Mouse (Mus musculus) left cerebral cortex, adult 2 months (tissue): ENCODE measurements around the gene Grid2. TPM values are rescaled to one million over a fixed set of nuclear protein-coding genes. Genes with fewer than 3 reads are reported as not detected.

Source experiments
- DNase-seq, 2 experiments: peaks; one replicate each; pipeline ENCODE4 v3.0.0; 2021 to 2022; ENCODE audit warnings: low spot score in 2 of 2, mixed read lengths in 1 of 2; ENCODE audit errors: extremely low spot score in 1 of 2
- H3K27ac ChIP-seq: fragments of 200-600 bp; 2 replicates; pipeline ENCODE4 v1.8.1; 2022
- H3K4me3 ChIP-seq: fragments of 200-600 bp; 2 replicates; pipeline ENCODE4 v1.8.1; 2022
- CTCF ChIP-seq: fragments of 200-600 bp; IDR thresholded peaks from 2 replicates; pipeline ENCODE4 v1.8.1; 2022; ENCODE audit warnings: antibody characterized with exemption, mild to moderate bottlenecking, moderate library complexity
- intact Hi-C: fragments of 180-260 bp; cut with DNase I; formaldehyde crosslinking; loops from one replicate; pipeline ENCODE4 v1.15.1; 2025
- long read RNA-seq, 2 experiments: library from polyadenylated mRNA; stranded (forward); transcript quantifications; one replicate each; pipeline ENCODE4 v2.0.0; 2021; ENCODE audit warnings: borderline mapping rate in 2 of 2
- total RNA-seq, 2 experiments: library from RNA; stranded (reverse); gene quantifications; 2 replicates each; pipeline ENCODE4 v1.2.3; 2021

The Grid2 gene
- 10 to 100 TPM; 18.6 to 18.8 TPM for total RNA-seq
- long read RNA-seq, experiment 1, partial matches to known transcripts: 1 of 1 reads
- long read RNA-seq, experiment 1, other reads (novel, unspliced or antisense): 0 of 1 reads
- long read RNA-seq, experiment 2, partial matches to known transcripts: 0 of 3 reads
- long read RNA-seq, experiment 2, other reads (novel, unspliced or antisense): 3 of 3 reads

DNA sequence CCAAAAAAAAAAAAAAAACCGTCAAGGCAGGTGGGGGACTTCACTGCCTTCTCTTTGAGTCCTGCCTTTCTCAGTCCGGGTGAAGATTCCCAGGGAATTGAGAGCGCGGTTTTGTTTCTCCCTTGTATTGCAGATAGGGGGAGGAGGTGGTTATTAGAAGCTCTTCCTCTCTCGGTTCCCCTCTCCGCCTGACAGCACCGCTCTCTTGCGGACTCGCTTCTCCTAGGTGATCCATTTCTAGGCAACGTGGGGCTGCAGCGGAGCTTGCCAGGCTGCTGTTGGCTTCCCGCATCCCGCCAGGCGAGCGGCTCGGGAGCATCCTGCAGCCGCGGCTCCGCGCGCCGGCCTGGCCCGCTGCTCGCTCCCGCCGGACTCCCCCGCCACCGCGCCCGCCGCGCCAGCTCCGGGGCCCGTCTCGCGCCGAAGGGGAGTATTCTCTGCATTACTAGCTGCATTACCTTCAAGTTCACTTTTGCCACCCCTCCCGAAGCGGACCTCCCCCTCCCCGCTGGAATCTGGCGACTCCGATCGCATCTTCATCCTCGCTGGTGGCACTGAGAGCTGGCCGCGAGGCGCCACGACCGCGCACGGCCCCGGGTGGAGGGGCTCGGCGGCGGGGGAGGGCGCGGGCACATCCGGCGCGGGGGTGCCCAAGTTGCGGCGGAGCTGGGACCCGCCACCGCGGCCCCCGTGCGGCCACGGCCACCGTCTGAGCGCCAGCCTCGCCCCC lies at the start of gene Grid2:
TSS of gene Grid2 (plus strand) at position 51 of the 730 bp plus-strand sequence.
- TF ChIP-seq CTCF: peak; percentile 43
- DNase-seq: peak; percentile 73 to 74
- intact Hi-C loops: loop anchor here (1.0 to 10.0 kb wide), 3 partner anchors 221 to 1389 kb away; no protein-coding TSS in a partner anchor
- peak within 1 kb of the TSS; percentile 88 for H3K27ac ChIP-seq
- peak within 1 kb of the TSS; percentile 80 for H3K4me3 ChIP-seq

DNA sequence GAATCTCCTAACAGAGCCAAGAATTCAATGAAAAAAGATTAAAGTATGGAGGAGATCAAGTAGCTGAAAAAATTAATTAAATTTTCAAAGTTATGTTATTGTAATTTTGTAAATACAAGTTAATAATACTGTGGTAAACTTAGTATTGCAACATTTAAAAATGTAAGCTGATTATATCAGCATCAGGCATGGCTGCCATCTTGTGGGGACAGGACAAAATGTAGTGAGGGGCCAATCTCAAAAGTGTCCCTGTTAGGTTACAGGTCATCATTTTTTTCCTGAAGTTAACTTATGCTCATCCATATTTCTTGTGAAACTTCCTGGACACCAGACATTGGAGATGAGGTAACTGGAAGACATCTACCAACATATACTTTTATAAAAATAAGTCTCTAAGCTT lies 4.9 kb upstream of the Grid2 start:
- no peak overlapping the region for H3K4me3 ChIP-seq
- DNase-seq: no peak
- no peak overlapping the region for H3K27ac ChIP-seq
- intact Hi-C loops: loop anchor here (10.0 kb wide), 2 partner anchors 676 to 1394 kb away; no protein-coding TSS in a partner anchor
- peak; percentile 32 for TF ChIP-seq CTCF

DNA sequence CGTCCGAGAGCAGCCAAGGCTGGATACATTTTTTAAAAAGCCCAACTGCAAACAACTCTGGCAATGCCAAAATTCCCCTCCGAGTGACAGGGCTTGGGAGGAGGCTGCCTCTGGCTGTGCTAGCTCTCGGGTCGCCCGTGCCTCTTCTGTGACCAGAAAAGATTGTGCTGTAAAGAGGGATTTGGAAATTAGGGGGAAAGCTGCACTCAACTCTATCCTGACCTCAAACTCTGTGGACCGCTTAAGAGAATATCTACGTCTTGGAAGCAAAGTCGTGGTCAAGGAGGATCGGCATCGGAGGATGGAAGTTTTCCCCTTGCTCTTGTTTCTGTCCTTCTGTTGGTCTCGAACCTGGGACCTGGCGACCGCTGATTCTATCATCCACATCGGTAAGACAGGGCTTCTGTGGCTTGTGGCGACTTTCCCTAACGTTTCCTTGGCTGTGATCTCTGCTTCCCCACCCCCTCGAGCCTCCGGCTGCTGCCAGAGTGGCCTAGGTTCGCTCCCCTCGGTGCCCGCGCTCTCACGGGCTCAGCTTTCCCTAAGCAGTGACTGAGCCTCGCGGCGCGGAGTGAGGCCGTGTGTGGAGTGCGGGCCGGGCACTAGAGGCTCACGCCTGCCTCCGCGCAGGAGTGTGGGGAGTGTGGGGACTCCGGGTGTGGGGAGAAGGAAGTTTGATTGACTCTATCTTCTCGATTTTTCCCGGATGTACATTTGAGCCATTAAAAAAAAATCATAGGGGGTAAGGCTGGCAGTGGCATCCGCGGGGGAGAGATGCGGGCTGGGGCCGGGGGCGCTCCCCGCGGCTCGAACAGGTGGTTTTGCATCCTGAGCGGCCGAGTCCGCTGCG lies 1.1 kb downstream of the Grid2 start:
- Histone ChIP-seq H3K27ac (peak overlapping the region; percentile 88), H3K4me3 (peak overlapping the region; percentile 80)
- intact Hi-C loops: loop anchor here (1.0 to 10.0 kb wide), 3 partner anchors 221 to 1388 kb away; no protein-coding TSS in a partner anchor
- peak; percentile 53 to 54 for DNase-seq
- TF ChIP-seq CTCF: no peak

DNA sequence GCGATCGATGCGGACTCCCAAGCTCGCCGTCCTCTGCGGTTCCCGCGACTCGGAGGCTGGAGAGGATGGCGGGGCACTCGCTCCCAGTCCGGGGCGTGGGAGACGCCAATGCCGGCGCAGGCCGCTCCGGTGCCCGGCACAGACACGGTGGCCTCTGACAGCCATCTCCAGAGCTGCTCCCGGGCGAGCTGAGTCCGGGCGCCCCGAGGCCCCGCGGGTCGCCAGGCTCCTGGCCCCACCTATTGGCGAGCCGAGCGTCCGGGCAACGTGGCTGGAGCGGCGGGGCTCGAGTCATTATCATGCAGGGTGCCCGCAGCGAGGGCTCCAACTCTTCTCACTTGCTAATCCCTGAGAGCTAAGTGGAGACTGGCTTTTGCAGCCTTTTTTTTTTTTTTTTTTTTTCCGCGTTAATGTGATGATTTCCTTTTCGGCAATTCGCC lies 1.8 kb downstream of the Grid2 start:
- intact Hi-C loops: loop anchor here (10.0 kb wide), 2 partner anchors 683 to 1387 kb away; no protein-coding TSS in a partner anchor
- H3K27ac ChIP-seq: peak overlapping the region; percentile 88
- TF ChIP-seq CTCF: no peak; the same call in 1 of the 2 replicates
- peak; percentile 65 to 72 for DNase-seq
- H3K4me3 ChIP-seq: peak overlapping the region; percentile 80

DNA sequence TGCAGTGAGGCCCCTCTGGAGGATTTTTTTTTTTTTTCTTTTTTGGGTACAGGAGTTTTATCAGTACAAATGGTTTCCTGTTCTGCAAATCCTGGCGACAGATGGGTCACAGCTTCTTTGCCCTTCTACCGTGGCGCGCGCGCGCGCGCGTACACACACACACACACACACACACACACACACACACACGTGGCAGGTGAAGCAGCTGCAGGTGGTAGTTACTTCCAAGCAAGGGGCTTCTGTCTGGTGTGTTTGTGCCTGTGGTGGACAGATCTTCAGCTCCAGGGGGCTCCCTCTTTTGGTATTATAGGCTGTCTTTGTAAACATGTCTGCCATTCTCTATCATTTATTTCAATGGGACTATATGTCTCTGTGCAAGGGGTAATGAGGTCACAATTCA lies 2.2 kb downstream of the Grid2 start:
- intact Hi-C loops: loop anchor here (10.0 kb wide), 2 partner anchors 683 to 1387 kb away; no protein-coding TSS in a partner anchor
- DNase-seq: peak; percentile 10
- peak overlapping the region; percentile 80 for H3K4me3 ChIP-seq
- no peak for TF ChIP-seq CTCF
- peak overlapping the region; percentile 88; the same call in 1 of the 2 replicates for H3K27ac ChIP-seq

DNA sequence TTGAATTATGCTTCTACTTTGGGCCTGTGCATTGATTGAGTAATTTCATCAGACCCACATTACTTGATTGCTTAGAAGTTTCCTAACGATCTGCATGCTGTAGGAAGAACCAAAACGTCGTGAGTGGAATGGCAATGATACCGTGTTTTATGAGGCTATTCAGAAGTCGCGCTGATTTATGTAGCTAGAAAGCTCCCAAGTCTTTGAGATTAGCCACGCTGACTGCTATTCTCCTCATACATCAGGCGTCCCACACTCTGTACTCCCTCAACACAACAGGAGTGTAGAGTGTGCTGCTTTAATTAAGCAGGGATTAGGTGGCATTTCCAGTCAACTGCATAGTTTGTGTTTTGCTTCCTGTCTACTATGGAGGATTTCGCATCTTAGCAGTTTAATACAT lies 4.1 kb downstream of the Grid2 start:
- Histone ChIP-seq H3K27ac (no peak overlapping the region), H3K4me3 (no peak overlapping the region)
- DNase-seq: no peak
- intact Hi-C loops: loop anchor here (10.0 kb wide), 2 partner anchors 685 to 1385 kb away; no protein-coding TSS in a partner anchor
- no peak for TF ChIP-seq CTCF

DNA sequence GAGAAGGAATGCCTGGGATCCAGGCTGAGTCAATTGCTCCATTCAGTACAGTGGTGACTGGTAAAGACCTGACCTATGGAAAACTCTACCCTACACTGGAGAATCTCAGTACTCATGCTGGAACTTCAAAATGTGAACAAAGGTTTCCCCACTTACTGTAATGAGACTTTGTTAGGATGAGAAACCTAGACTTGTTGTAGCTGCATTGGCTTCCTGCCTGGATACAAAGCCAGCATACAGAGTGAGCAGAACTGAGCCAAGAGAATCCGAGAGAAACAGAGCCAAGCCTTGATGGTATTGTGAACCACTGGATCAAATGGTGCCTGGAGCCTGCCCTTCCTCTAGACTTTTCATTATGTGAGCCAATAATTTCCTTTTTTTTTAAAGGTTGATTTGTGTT lies 28.7 kb downstream of the Grid2 start:
- intact Hi-C loops: no loop called here
- Histone ChIP-seq H3K27ac (no peak overlapping the region), H3K4me3 (no peak overlapping the region)
- no peak for TF ChIP-seq CTCF
- no peak for DNase-seq

DNA sequence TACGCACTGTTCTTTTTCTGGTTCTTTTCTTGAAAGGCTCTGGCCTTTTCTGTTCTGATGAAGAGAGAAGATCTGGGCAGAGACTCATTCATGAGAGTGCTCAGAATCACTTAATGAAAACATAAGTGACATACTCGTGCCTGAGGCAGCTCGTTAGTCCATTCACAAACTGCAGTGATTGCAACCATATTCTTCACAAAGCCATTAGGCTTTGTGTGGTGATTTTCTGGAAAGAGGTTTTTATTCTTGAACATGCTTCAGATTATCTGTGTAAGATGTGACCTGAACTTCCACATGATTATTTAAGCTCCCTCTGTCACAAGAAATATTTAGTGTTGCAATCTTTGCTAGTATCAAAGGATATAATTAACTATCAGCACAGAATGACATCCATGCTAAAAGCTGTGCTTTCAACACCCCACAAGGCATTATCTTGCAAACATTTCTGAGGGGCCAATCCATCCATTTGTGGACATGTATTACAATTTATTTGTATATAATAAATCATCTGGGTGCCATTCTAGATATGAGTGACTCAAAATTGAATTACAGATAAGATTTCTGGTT lies 86.8 kb downstream of the Grid2 start:
- no peak overlapping the region for H3K27ac ChIP-seq
- intact Hi-C loops: no loop called here
- no peak overlapping the region for H3K4me3 ChIP-seq
- TF ChIP-seq CTCF: no peak
- DNase-seq: no peak

DNA sequence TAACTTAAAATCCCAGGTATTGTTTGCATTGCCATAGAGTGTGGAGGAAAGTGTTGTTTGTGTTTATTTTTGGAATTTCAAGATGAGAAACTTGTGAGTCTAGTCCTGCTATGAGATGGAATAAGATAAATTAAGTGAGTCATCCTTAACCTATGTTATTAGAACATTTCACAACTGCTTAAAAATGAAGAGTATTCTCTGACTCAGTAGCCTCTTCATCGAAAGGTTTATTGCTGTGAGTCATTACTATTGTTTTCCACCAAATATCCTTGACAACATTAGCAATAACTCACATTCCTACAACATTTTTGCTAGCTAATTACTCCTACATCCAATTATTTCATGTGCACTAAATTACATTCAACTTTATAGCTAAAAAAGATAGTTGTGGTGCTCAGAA lies 91.3 kb downstream of the Grid2 start:
- TF ChIP-seq CTCF: no peak
- DNase-seq: no peak
- no peak overlapping the region for H3K4me3 ChIP-seq
- H3K27ac ChIP-seq: no peak overlapping the region
- intact Hi-C loops: no loop called here

DNA sequence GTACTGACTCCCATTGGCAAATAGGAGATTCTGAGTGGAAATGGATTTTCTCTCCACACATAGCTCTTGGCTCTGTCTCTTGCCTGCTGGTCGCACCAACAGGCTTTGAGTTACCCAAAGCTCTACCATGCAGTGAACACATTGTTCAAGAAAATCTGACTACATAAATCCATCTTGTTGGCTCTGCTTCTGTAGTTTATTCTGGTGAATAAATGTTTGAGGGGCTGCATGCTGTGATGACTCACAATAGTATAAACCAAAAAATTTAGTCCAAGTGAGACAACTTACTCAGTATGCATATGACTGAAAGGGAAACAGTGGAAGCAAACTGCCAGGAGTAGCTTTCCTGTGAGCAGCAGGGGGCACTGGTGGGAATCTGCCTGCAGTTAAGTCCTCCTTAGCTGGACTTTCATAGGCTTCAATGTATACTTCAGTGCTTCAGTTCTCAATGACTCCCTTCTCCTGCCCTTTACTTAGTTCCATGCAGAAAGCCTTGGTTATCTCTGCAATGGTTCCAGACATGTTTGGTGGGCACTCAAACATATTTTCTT lies 125.5 kb downstream of the Grid2 start:
- Histone ChIP-seq H3K27ac (no peak overlapping the region), H3K4me3 (no peak overlapping the region)
- intact Hi-C loops: no loop called here
- no peak for DNase-seq
- TF ChIP-seq CTCF: peak; percentile 28

DNA sequence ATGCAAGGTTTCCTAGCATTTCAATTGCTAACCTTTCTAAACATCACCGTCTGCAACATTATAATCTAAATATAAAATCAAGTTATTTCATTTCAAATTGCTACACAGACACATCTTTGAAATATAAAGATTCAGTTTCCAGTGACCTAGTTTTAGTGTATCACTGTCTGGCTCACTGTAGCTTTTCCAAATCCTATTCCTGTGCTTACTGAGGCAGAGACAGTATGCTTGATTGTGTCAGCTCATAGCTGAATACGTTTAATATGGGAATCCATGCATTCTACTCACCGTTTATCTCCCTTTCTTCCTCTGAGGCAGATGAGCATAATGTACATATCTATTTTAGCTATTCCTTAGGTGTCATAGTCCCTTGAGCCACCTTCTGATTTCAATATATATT lies 146.0 kb downstream of the Grid2 start:
- no peak for TF ChIP-seq CTCF
- no peak overlapping the region for H3K27ac ChIP-seq
- intact Hi-C loops: no loop called here
- DNase-seq: no peak
- H3K4me3 ChIP-seq: no peak overlapping the region
